Mouse (Mus musculus) bone marrow macrophage, adult 2 months (primary cell): ENCODE results near the gene Poc5. TPM values are rescaled to one million over a fixed set of nuclear protein-coding genes. Genes with fewer than 3 reads are reported as not detected.
A peak's percentile ranks its signal among the peaks of the same experiment; 100 is the strongest.

Source experiments
- H3K27ac ChIP-seq: 2 replicates; pipeline ENCODE4 v1.5.1; 2012; ENCODE audit warnings: low read depth, low read length; ENCODE audit not compliant: insufficient read depth
- H3K4me1 ChIP-seq: 2 replicates; pipeline ENCODE4 v1.6.1; 2012; ENCODE audit warnings: low read length; ENCODE audit not compliant: control insufficient read depth, insufficient read depth
- H3K4me3 ChIP-seq: 2 replicates; pipeline ENCODE4 v1.5.1; 2012; ENCODE audit warnings: mild to moderate bottlenecking, low read length, moderate library complexity; ENCODE audit not compliant: insufficient read depth
- CTCF ChIP-seq: IDR thresholded peaks from 2 replicates; pipeline ENCODE4 v1.5.1; 2012; ENCODE audit warnings: low read depth, mild to moderate bottlenecking, low read length, moderate library complexity
- POLR2A ChIP-seq: IDR thresholded peaks from 2 replicates; pipeline ENCODE4 v1.6.1; 2012; ENCODE audit warnings: mild to moderate bottlenecking, low read depth, low read length, borderline replicate concordance
- polyA plus RNA-seq: library from polyadenylated mRNA; stranded (reverse); fragments of >200 nt; gene quantifications from 2 replicates; pipeline ENCODE4 v1.2.4, GENCODE M21; 2012; ENCODE audit not compliant: missing spikeins, insufficient read depth, insufficient read length

Gene Poc5
- polyA plus RNA-seq, 1 experiment, result 10.6 TPM

GRCm38 (mm10) chr13:96426044-96426443, 38.0 kb downstream of the Poc5 start:
- Histone ChIP-seq H3K4me1 (no peaks in the 10 kb centered on the region), H3K4me3 (no peak overlapping the region), H3K27ac (no peak overlapping the region)
- TF ChIP-seq CTCF, result no peak
- TF ChIP-seq POLR2A, result no peak

GRCm38 (mm10) chr13:96428531-96428930, 40.4 kb downstream of the Poc5 start:
- Histone ChIP-seq H3K4me1 (peaks cover 11% of the 10 kb centered on the region), H3K4me3 (no peak overlapping the region), H3K27ac (no peak overlapping the region)
- no peak for TF ChIP-seq POLR2A
- TF ChIP-seq CTCF, result no peak

GRCm38 (mm10) chr13:96431595-96432156, 43.6 kb downstream of the Poc5 start:
- peak; percentile 78 for TF ChIP-seq CTCF
- no peak for TF ChIP-seq POLR2A

GRCm38 (mm10) chr13:96432376-96432811, 44.3 kb downstream of the Poc5 start:
- Histone ChIP-seq H3K4me3 (no peak overlapping the region), H3K4me1 (peaks cover 30% of the 10 kb centered on the region), H3K27ac (no peak overlapping the region)
- TF ChIP-seq CTCF (no peak), POLR2A (no peak)

More at GRCm38 (mm10) chr13:96431595-96432156, 43.6 kb downstream of the Poc5 start:
- no peak overlapping the region for H3K27ac ChIP-seq
- no peak overlapping the region for H3K4me3 ChIP-seq
- peaks cover 27% of the 10 kb centered on the region for H3K4me1 ChIP-seq

GRCm38 (mm10) chr13:96433041-96433440, 44.9 kb downstream of the Poc5 start:
- TF ChIP-seq POLR2A (no peak), CTCF (no peak)
- no peak overlapping the region for H3K4me3 ChIP-seq
- peaks cover 32% of the 10 kb centered on the region for H3K4me1 ChIP-seq
- no peak overlapping the region for H3K27ac ChIP-seq

- Histone ChIP-seq H3K4me1 (peaks cover 32% of the 10 kb centered on the region), H3K27ac (no peak overlapping the region), H3K4me3 (no peak overlapping the region)
- no peak for TF ChIP-seq CTCF
- TF ChIP-seq POLR2A, result no peak
Observed at GRCm38 (mm10) chr13:96433648-96434190, 45.6 kb downstream of the Poc5 start.

- TF ChIP-seq POLR2A, result no peak
- TF ChIP-seq CTCF, result no peak
- Histone ChIP-seq H3K4me1 (peaks cover 32% of the 10 kb centered on the region), H3K4me3 (no peak overlapping the region), H3K27ac (no peak overlapping the region)
Observed at GRCm38 (mm10) chr13:96434899-96435331, 46.8 kb downstream of the Poc5 start.

GRCm38 (mm10) chr13:96435793-96436192, 47.7 kb downstream of the Poc5 start:
- Histone ChIP-seq H3K4me3 (no peak overlapping the region), H3K4me1 (peaks cover 32% of the 10 kb centered on the region)
- TF ChIP-seq POLR2A (no peak), CTCF (no peak)

GRCm38 (mm10) chr13:96436921-96437320, 48.8 kb downstream of the Poc5 start:
- H3K27ac ChIP-seq, result peak overlapping the region; percentile 25
- TF ChIP-seq POLR2A (no peak), CTCF (no peak)

More at GRCm38 (mm10) chr13:96435793-96436192, 47.7 kb downstream of the Poc5 start:
- no peak overlapping the region for H3K27ac ChIP-seq

GRCm38 (mm10) chr13:96440436-96440835, 52.3 kb downstream of the Poc5 start:
- Histone ChIP-seq H3K27ac (no peak overlapping the region), H3K4me1 (peaks cover 14% of the 10 kb centered on the region), H3K4me3 (no peak overlapping the region)
- TF ChIP-seq CTCF, result no peak
- TF ChIP-seq POLR2A, result no peak

More at GRCm38 (mm10) chr13:96436921-96437320, 48.8 kb downstream of the Poc5 start:
- no peak overlapping the region for H3K4me3 ChIP-seq
- H3K4me1 ChIP-seq, result peaks cover 32% of the 10 kb centered on the region
